Mouse (Mus musculus) embryonic facial prominence, embryonic 15.5 days (tissue): ENCODE results near the gene Spef1. TPM values are rescaled to one million over a fixed set of nuclear protein-coding genes. Genes with fewer than 3 reads are reported as not detected.
A peak's percentile ranks its signal among the peaks of the same experiment; 100 is the strongest.

ENCODE experiments used
- ATAC-seq: fragments of 200-750 bp; cut with Nextera tagmentation; 2 replicates; pipeline ENCODE4 v1.8.0; 2017; ENCODE audit warnings: low read depth, moderate TSS enrichment; ENCODE audit not compliant: insufficient number of reproducible peaks, low FRiP score, low TSS enrichment
- H3K27ac ChIP-seq: fragments of 300-500 bp; sonication (generic); replicated peaks from 2 replicates; pipeline ENCODE4 v1.5.1; 2015; ENCODE audit warnings: mild to moderate bottlenecking, inconsistent platforms
- H3K27me3 ChIP-seq: fragments of 300-500 bp; sonication (generic); 2 replicates; pipeline ENCODE4 v1.6.1; 2015; ENCODE audit warnings: inconsistent platforms
- H3K36me3 ChIP-seq: fragments of 300-500 bp; sonication (generic); 2 replicates; pipeline ENCODE4 v1.6.1; 2015; ENCODE audit warnings: mild to moderate bottlenecking, inconsistent platforms
- H3K4me1 ChIP-seq: fragments of 300-500 bp; sonication (generic); 2 replicates; pipeline ENCODE4 v1.6.1; 2015; ENCODE audit warnings: inconsistent platforms
- H3K4me2 ChIP-seq: fragments of 300-500 bp; sonication (generic); replicated peaks from 2 replicates; pipeline ENCODE4 v1.6.1; 2015; ENCODE audit warnings: mild to moderate bottlenecking, inconsistent platforms
- H3K4me3 ChIP-seq: fragments of 300-500 bp; sonication (generic); replicated peaks from 2 replicates; pipeline ENCODE4 v1.5.1; 2015; ENCODE audit warnings: mild to moderate bottlenecking, inconsistent platforms
- H3K9ac ChIP-seq: fragments of 300-500 bp; sonication (generic); 2 replicates; pipeline ENCODE4 v1.6.1; 2015; ENCODE audit warnings: inconsistent platforms
- H3K9me3 ChIP-seq: fragments of 300-500 bp; sonication (generic); replicated peaks from 2 replicates; pipeline ENCODE4 v1.6.1; 2016; ENCODE audit warnings: inconsistent platforms
- WGBS: fragments of 180-500 bp; shearing (Covaris S2); methylation state at CpG from one replicate; pipeline ENCODE4 v1.1.7; 2015; 5-methylcytosine and 5-hydroxymethylcytosine counted together
- polyA plus RNA-seq: library from polyadenylated mRNA; unstranded; fragments of >200 nt; fragmentation: Nextera tagmentation; extraction: Ambion mirVana; gene quantifications from 2 replicates; pipeline ENCODE4 v1.2.1, GENCODE M21; 2015

The Spef1 gene
- polyA plus RNA-seq, 1 experiment from 2014 or later: 15.2 TPM

DNA sequence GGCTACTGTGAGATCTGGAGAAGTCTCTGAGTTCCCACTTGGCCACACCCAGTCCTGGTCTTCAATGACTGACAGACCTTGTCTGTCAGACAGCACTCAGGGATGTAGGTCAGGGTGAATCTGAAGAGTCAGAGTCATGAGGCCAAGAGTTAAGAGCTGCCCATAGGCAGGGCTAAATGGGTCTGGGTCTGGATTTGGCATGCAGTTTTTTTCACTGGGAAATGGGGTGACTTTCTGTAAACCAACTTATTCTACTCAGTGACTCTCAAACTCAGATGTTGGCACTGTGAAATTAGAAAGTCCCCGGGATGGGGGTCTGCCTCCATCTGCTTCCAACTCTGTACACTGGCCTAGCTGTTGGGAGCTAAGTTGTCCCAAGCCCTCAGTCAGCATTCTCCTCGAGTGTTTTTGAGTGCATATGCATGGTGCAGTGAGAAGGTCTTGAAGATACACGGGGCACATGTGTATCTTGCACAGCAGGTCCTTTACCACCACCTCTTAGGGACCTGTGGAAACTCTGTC, 58.4 kb downstream of the Spef1 start:
- no peaks in the 10 kb centered on the region for H3K27me3 ChIP-seq
- peak overlapping the region; percentile 68 for H3K4me3 ChIP-seq
- peak overlapping the region; percentile 63 for H3K4me2 ChIP-seq
- H3K27ac ChIP-seq: no peak overlapping the region
- H3K9me3 ChIP-seq: no peaks in the 10 kb centered on the region
- H3K9ac ChIP-seq: no peak overlapping the region
- WGBS: 79% methylated on average over 3 of the region's 3 CpGs
- peaks cover under 1% of the 10 kb centered on the region for H3K36me3 ChIP-seq
- no peak for ATAC-seq
- peaks cover 31% of the 10 kb centered on the region for H3K4me1 ChIP-seq

DNA sequence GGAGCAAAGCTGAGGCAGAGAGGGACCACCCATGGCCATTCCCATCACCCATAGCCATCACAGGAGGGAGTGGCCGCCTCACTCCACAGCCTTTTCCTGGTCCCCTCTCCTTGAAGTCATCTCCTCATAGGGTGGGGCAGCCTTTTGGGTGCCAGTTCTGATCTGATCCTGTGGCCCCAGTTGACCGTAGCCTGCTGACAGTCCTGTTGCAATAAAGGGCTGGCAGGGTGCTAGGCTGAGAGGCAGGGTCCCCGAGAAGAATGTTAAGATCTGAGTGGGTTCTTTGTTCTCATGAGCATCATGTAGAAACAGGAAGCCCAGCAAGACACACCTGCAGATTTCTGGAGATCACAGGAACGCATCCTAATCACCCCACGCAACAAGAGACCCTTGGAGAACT, 58.9 kb downstream of the Spef1 start:
- no peak overlapping the region for H3K9ac ChIP-seq
- no peak overlapping the region for H3K27ac ChIP-seq
- peak overlapping the region; percentile 68 for H3K4me3 ChIP-seq
- H3K36me3 ChIP-seq: no peaks in the 10 kb centered on the region
- H3K27me3 ChIP-seq: no peaks in the 10 kb centered on the region
- H3K9me3 ChIP-seq: no peaks in the 10 kb centered on the region
- no peak for ATAC-seq
- WGBS: 79% methylated on average over 5 of the region's 5 CpGs
- H3K4me1 ChIP-seq: peaks cover 31% of the 10 kb centered on the region
- H3K4me2 ChIP-seq: peak overlapping the region; percentile 63

DNA sequence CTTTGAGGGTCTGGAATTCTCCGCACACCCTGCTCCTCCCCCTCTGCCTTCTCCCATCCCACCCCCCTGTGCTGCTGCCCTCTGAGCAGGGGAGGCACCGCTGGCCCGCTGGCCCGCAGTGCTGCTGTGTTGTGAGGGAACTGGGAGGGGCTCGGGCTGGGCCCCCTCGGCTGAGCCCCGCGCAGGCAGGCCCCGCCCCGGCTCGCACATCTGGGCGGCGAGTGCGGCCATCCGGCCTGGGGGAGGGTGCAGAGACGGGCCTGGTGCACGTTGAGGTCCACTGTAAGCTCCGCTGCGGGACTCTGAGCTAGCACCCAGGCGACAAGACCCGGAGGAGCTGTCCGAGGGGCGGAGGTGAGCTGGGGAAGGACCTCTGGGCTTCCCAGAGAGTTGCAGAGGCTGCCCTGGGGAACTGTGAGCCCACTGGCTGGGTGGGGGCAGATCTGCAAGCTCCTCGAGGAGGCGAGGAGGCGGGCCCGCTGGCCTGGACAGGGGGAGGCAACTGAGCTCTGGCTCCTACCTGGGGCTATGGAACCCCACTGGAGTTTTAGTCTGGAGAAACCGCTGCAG, 59.8 kb downstream of the Spef1 start, which contains the start of gene Hspa12b:
Gene Hspa12b (plus strand): TSS at position 120 of the 570 bp plus-strand sequence.
- Histone ChIP-seq H3K4me3 (peak within 1 kb of the TSS; percentile 68), H3K9me3 (no peaks in the 10 kb centered on the region), H3K4me1 (peaks cover 31% of the 10 kb centered on the region), H3K9ac (peak within 1 kb of the TSS; percentile 69), H3K36me3 (no peaks in the 10 kb centered on the region), H3K27me3 (no peaks in the 10 kb centered on the region), H3K4me2 (peak within 1 kb of the TSS; percentile 63), H3K27ac (peak within 1 kb of the TSS; percentile 89)
- WGBS: under 1% methylated on average over 28 of the region's 28 CpGs
- peak; percentile 94 for ATAC-seq

DNA sequence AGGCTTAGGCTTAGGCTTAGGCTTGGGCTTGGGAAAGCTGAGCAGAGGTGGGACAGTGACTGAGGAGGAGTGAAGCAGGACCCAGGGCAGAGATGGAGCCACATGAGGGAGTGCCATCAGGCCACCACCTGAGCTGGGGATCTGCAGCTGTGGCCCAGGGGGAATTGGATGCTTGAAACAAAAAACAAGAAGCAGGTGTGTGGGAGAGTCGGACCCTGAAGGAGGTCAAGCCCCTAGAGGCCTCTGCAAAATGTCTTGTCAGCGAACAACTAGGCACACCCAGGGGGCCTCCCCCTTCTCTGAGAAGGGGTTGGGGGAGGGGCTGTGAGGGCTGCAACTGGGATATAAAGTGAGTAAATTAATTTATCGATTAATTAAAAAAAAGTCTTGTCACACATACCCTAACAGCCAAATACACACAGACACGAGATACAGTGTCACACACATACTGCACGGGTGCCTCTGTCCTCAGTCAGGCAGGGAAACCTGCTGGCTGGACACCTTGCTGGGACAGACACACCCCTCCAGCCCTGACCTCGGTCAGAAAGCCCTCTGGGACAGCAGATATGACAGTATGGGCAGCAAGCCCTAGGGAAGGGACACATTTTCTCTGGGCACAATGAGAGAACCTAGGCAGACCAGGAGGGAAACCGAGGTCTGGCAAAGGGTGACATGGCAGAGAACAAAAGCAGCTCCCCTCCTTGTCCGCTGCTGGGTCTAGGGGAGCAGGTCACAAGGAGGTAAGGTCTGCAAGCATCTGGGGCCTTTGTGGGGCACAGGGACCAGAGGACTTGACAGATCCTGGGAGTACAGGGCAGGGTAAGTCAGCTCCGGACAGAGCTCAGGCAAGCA, 60.9 kb downstream of the Spef1 start:
- Histone ChIP-seq H3K4me3 (peak overlapping the region; percentile 68; the same call in 1 of the 2 replicates), H3K27ac (peak overlapping the region; percentile 89), H3K36me3 (no peaks in the 10 kb centered on the region), H3K27me3 (no peaks in the 10 kb centered on the region), H3K4me1 (peaks cover 31% of the 10 kb centered on the region), H3K9me3 (no peaks in the 10 kb centered on the region), H3K9ac (no peak overlapping the region), H3K4me2 (peak overlapping the region; percentile 63; the same call in 1 of the 2 replicates)
- ATAC-seq: no peak
- WGBS: 53% methylated on average over 9 of the region's 9 CpGs

DNA sequence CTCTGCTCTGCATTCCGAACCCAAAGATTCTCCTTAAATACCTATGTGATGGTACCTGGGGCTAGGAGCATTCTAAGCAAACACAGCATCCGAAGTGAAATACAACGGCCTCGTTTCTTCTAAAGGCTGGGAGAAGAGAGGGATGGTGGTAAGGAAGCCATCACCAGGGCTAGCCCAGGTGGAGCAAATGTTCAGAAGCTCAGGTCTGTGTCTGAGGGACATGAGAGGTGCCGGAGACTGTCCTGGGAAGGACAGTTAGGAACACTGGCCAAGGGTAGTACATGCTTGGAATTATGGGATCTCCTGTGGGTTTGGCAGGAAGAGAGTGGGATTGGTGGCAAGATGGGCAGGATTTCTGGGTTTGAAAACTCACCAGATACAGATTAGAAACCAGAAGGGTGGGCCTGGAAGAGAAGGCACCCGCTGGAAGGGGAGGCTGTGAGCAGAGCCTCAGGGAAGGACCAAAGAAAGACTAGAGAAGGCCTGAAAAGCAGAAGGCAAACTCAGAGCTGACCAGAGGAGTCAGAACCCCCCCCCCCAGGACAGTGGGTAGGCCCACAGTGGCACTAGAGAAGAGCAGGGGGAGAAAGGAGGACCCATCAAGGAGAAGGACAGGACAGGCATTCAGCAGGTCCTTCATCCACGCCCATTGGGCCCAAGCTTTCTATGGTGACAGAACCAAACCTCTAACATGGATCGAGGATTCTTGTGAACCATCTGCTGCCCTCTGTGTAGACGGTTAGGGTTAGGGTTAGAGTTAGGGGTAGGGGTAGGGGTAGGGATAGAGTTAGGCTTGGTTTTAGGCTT, 61.7 kb downstream of the Spef1 start:
- Histone ChIP-seq H3K4me2 (no peak overlapping the region), H3K27ac (no peak overlapping the region), H3K36me3 (no peaks in the 10 kb centered on the region), H3K27me3 (no peaks in the 10 kb centered on the region), H3K9me3 (no peaks in the 10 kb centered on the region), H3K9ac (no peak overlapping the region), H3K4me3 (no peak overlapping the region), H3K4me1 (peaks cover 31% of the 10 kb centered on the region)
- 92% methylated on average over 9 of the region's 9 CpGs for WGBS
- no peak for ATAC-seq

DNA sequence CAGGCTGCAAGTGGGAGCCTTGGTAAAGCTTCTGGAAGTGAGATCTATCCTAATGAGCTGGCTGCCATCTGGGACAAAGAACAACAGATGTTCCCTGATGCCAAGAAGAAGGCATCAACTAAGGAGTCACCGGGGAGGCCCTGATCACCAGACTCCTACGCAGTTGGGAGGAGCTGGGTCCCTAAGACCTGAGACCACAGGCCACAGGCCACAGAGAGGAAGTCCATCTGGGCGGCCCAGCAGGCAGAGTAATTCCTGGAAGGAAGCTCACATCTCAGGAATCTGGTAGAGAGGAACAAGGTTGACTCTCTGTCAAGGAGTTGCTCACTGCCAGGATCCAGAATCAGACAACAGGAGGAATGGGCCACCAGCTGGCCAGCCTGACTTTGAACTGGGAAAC, 62.9 kb downstream of the Spef1 start:
- no peaks in the 10 kb centered on the region for H3K27me3 ChIP-seq
- no peak overlapping the region for H3K27ac ChIP-seq
- no peaks in the 10 kb centered on the region for H3K36me3 ChIP-seq
- H3K9ac ChIP-seq: no peak overlapping the region
- ATAC-seq: no peak
- 75% methylated on average over 3 of the region's 3 CpGs for WGBS
- no peak overlapping the region for H3K4me3 ChIP-seq
- no peak overlapping the region for H3K4me2 ChIP-seq
- peaks cover 31% of the 10 kb centered on the region for H3K4me1 ChIP-seq
- no peaks in the 10 kb centered on the region for H3K9me3 ChIP-seq

Other genes with a start within 250 kb of the Spef1 start
- gene Gfra4, start 144.2 kb downstream of the Spef1 start, polyA plus RNA-seq: 42.6 and 44.0 TPM in 2 replicates
- gene Adam33, start 123.5 kb downstream of the Spef1 start, polyA plus RNA-seq: 75.8 and 79.0 TPM in 2 replicates
- 0.68 TPM in 2 replicates for gene Siglec1, start 100.5 kb downstream of the Spef1 start, polyA plus RNA-seq
- 17.6 and 18.1 TPM in 2 replicates for gene Hspa12b, start 60.0 kb downstream of the Spef1 start, polyA plus RNA-seq
- not detected in 2 replicates for gene Gm11037, start 53.8 kb downstream of the Spef1 start, polyA plus RNA-seq
- gene 1700037H04Rik, start 27.2 kb downstream of the Spef1 start, polyA plus RNA-seq: 67.3 and 69.3 TPM in 2 replicates
- gene Cenpb, start 7.2 kb downstream of the Spef1 start, polyA plus RNA-seq: 13.3 and 14.6 TPM in 2 replicates
- 52.3 and 59.1 TPM in 2 replicates for gene Cdc25b, start 333 bp downstream of the Spef1 start, polyA plus RNA-seq
- gene Ap5s1, start 19.8 kb upstream of the Spef1 start, polyA plus RNA-seq: 27.9 and 28.0 TPM in 2 replicates
- gene Mavs, start 46.8 kb upstream of the Spef1 start, polyA plus RNA-seq: 21.7 and 25.1 TPM in 2 replicates
- 34.7 and 39.1 TPM in 2 replicates for gene Pank2, start 75.2 kb upstream of the Spef1 start, polyA plus RNA-seq
- gene Rnf24, start 165.6 kb upstream of the Spef1 start, polyA plus RNA-seq: 7.4 and 7.6 TPM in 2 replicates